ENCODE assay signal across 8 mouse cellular contexts in the genomic region with DNA sequence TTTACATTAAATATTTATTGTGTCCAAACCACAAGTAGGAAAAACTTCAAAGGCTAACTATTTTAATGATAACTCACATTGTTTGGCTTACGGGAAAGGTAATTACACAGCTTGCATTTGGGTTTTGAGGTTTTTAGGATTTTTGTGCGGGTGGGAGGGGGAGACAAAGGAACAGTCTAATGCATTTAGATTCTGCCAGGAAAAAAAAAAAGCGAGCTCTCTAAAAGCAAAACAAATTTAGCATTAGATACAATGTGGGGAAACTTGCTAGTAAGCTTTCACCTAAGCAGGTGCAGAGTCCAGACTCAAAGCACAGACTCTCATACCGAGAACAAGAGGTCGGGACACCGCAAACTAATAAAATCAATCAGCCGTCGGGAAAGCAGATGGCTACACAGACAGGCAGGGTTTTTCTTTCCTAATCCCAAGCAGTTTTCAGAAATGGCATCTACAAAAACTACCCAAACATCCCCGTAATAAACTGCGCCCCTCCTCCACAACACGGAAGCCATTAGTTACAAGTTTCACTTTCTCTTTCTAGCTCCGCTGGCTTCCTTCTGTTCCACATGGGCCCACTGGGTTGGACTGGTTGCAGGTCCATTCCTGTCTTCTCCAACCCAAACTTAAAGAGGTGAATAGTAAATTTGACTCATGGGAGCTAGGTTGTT. TPM values are rescaled to one million over a fixed set of nuclear protein-coding genes. Genes with fewer than 3 reads are reported as not detected.
DNase-seq lines count a peak whose midpoint lies in the region; ATAC-seq lines count a peak whose summit lies in the region.

No protein-coding gene starts in this region.

- no peaks in the 10 kb centered on the region for H3K27me3 ChIP-seq in splenic B cell, adult 2 months (ENCODE audit: control insufficient read depth, insufficient read depth, low read length, poor library complexity, severe bottlenecking)

- DNase-seq in layer of hippocampus, postnatal 10 days (ENCODE audit: low spot score in 2 of 2) = peak; percentile 17 to 21
- DNase-seq in layer of hippocampus, adult 8-10 months (ENCODE audit: low spot score in 2 of 2) = no peak
- DNase-seq in adrenal gland, adult 2 months = peak; percentile 64
- DNase-seq in lung, adult 18-20 months = peak; percentile 48 to 59
- peak; percentile 76 for DNase-seq in splenic B cell, adult 2 months (ENCODE audit: low read depth, low spot score)
- no peak for DNase-seq in left cerebral cortex, adult 18-20 months (ENCODE audit: low spot score in 2 of 2)
- no peak for DNase-seq in layer of hippocampus, postnatal 36 days

- H3K36me3 ChIP-seq in splenic B cell, adult 2 months (ENCODE audit: control insufficient read depth, insufficient read depth, low read length, poor library complexity, severe bottlenecking) = no peaks in the 10 kb centered on the region

- peak; percentile 93 for ATAC-seq in inflammation-experienced regulatory T-cells, adult 6 months

RNA-seq across cellular contexts. Expression of a gene that starts 8.0 kb away (rescaled TPM):
- 10 to 100 TPM; 35.9 to 39.0 TPM for total RNA-seq in layer of hippocampus, postnatal 10 days (2021)
- 10 to 100 TPM; 42.9 to 75.3 (median 52.9) TPM for total RNA-seq in layer of hippocampus, adult 8-10 months (2022)
- total RNA-seq in adrenal gland, adult 2 months (2021) = 10 to 100 TPM; 76.6 to 79.4 TPM
- polyA plus RNA-seq in adrenal gland, adult 2 months (2012; rRNA removed) = 45.4 and 54.9 TPM in 2 replicates
- polyA plus RNA-seq in inflammation-experienced regulatory T-cells, adult 6 months (2017; shearing (Covaris generic)) = 100 to 1,000 TPM in 1 of 3 experiments, 10 to 100 TPM in 2; 79.3 to 111 (median 99.2) TPM
- 10 to 100 TPM; 38.8 to 46.7 TPM for total RNA-seq in left cerebral cortex, adult 18-20 months (2021)
- total RNA-seq in layer of hippocampus, postnatal 36 days (2021) = 10 to 100 TPM; 34.2 to 44.7 TPM

RNA-seq across cellular contexts. Expression of a gene that starts 39.3 kb away (rescaled TPM):
- 10 to 100 TPM; 20.5 to 20.6 TPM for total RNA-seq in layer of hippocampus, postnatal 10 days (2021)
- 10 to 100 TPM; 15.4 to 22.1 (median 18.9) TPM for total RNA-seq in layer of hippocampus, adult 8-10 months (2022)
- total RNA-seq in adrenal gland, adult 2 months (2021) = 100 to 1,000 TPM; 236 to 425 TPM
- 193 and 219 TPM in 2 replicates for polyA plus RNA-seq in adrenal gland, adult 2 months (2012; rRNA removed)
- under 1 TPM in 2 of 3 experiments, not detected in 1; 0.09 to 0.26 TPM for polyA plus RNA-seq in inflammation-experienced regulatory T-cells, adult 6 months (2017; shearing (Covaris generic))
- total RNA-seq in left cerebral cortex, adult 18-20 months (2021) = 10 to 100 TPM; 22.7 to 24.9 TPM
- total RNA-seq in layer of hippocampus, postnatal 36 days (2021) = 10 to 100 TPM; 12.4 to 14.5 TPM

Comparison
In these comparisons a context has a peak if more than half of its experiments do, and no peak if none do; other contexts are left out.
1. DNase-seq: peak in layer of hippocampus, postnatal 10 days (2 of 2), adrenal gland, adult 2 months (single experiment), lung, adult 18-20 months (2 of 2) and splenic B cell, adult 2 months (single experiment); none in layer of hippocampus, adult 8-10 months (0 of 2), left cerebral cortex, adult 18-20 months (0 of 2) and layer of hippocampus, postnatal 36 days (0 of 2).
2. RNA of a gene that starts 39.3 kb away (total RNA-seq): 236 to 425 TPM in adrenal gland, adult 2 months; 22.7 to 24.9 TPM in left cerebral cortex, adult 18-20 months, 15.4 to 22.1 TPM in layer of hippocampus, adult 8-10 months, 20.5 to 20.6 TPM in layer of hippocampus, postnatal 10 days and 12.4 to 14.5 TPM in layer of hippocampus, postnatal 36 days; every median in the first group is over 4 times any median in the second.